Mouse (Mus musculus) heart, embryonic 10.5 days (tissue): Measurements from ENCODE around the gene Lypd9. TPM values are rescaled to one million over a fixed set of nuclear protein-coding genes. Genes with fewer than 3 reads are reported as not detected.

Experiments used
- DNase-seq: peaks from one replicate; pipeline ENCODE4 v3.0.0-alpha.2; 2017; ENCODE audit warnings: low spot score
- H3K27ac ChIP-seq: fragments of 300-500 bp; sonication (generic); 2 replicates; pipeline ENCODE4 v1.5.1; 2016; ENCODE audit warnings: mild to moderate bottlenecking
- H3K27me3 ChIP-seq: fragments of 300-500 bp; sonication (generic); 2 replicates; pipeline ENCODE4 v1.6.1; 2016; ENCODE audit warnings: mild to moderate bottlenecking; ENCODE audit not compliant: poor library complexity, insufficient read depth, severe bottlenecking
- H3K36me3 ChIP-seq: fragments of 300-500 bp; sonication (generic); 2 replicates; pipeline ENCODE4 v1.6.1; 2016; ENCODE audit warnings: mild to moderate bottlenecking, moderate library complexity
- H3K4me1 ChIP-seq: fragments of 300-500 bp; sonication (generic); 2 replicates; pipeline ENCODE4 v1.6.1; 2016; ENCODE audit warnings: mild to moderate bottlenecking
- H3K4me3 ChIP-seq: fragments of 300-500 bp; sonication (generic); 2 replicates; pipeline ENCODE4 v1.5.1; 2016; ENCODE audit warnings: mild to moderate bottlenecking, moderate library complexity
- H3K9me3 ChIP-seq: fragments of 300-500 bp; sonication (generic); 2 replicates; pipeline ENCODE4 v1.6.1; 2016; ENCODE audit warnings: mild to moderate bottlenecking, moderate library complexity
- WGBS: fragments of 180-500 bp; shearing (Covaris S2); methylation state at CpG from one replicate; pipeline ENCODE4 v1.1.7; 2016; 5-methylcytosine and 5-hydroxymethylcytosine counted together
- polyA plus RNA-seq: library from polyadenylated mRNA; unstranded; fragments of >200 nt; fragmentation: Nextera tagmentation; extraction: Ambion mirVana; gene quantifications from 2 replicates; pipeline ENCODE4 v1.2.1, GENCODE M21; 2016

Gene Lypd9
- polyA plus RNA-seq, 1 experiment from 2014 or later = not detected

GRCm38 (mm10) chr11:58399985-58400645 is 52.6 kb downstream of the Lypd9 start:
- WGBS = 54% methylated on average over 6 of the region's 6 CpGs
- Histone ChIP-seq H3K36me3 (no peaks in the 10 kb centered on the region), H3K4me3 (no peak overlapping the region), H3K9me3 (no peaks in the 10 kb centered on the region), H3K27ac (no peak overlapping the region), H3K4me1 (no peaks in the 10 kb centered on the region), H3K27me3 (no peaks in the 10 kb centered on the region)
- DNase-seq = no peak

Other genes with a start within 250 kb of the Lypd9 start
- gene 4930438A08Rik, start 178.1 kb downstream of the Lypd9 start, polyA plus RNA-seq = not detected in 2 replicates
- gene Zfp692, start 145.9 kb downstream of the Lypd9 start, polyA plus RNA-seq = 18.5 and 19.2 TPM in 2 replicates
- 30.4 and 31.6 TPM in 2 replicates for gene Zfp672, start 122.6 kb downstream of the Lypd9 start, polyA plus RNA-seq
- 30.0 and 30.8 TPM in 2 replicates for gene Sh3bp5l, start 122.2 kb downstream of the Lypd9 start, polyA plus RNA-seq
- gene Lypd8, start 73.9 kb downstream of the Lypd9 start, polyA plus RNA-seq = not detected in 2 replicates
- gene 1810065E05Rik, start 31.8 kb downstream of the Lypd9 start, polyA plus RNA-seq = not detected in 2 replicates
- gene Gm12253, start 20.4 kb downstream of the Lypd9 start, polyA plus RNA-seq = not detected in 2 replicates
- gene Olfr30, start 9.3 kb upstream of the Lypd9 start, polyA plus RNA-seq = not detected in 2 replicates
- not detected in 2 replicates for gene Olfr332, start 39.6 kb upstream of the Lypd9 start, polyA plus RNA-seq
- not detected in 2 replicates for gene Olfr331, start 49.6 kb upstream of the Lypd9 start, polyA plus RNA-seq
- gene Olfr330, start 81.9 kb upstream of the Lypd9 start, polyA plus RNA-seq = not detected in 2 replicates
- not detected in 2 replicates for gene Olfr329-ps, start 93.5 kb upstream of the Lypd9 start, polyA plus RNA-seq
- gene Olfr328, start 102.7 kb upstream of the Lypd9 start, polyA plus RNA-seq = 0.08 TPM in 1 of 2 replicates, not detected in the other
- not detected in 2 replicates for gene Olfr224, start 117.6 kb upstream of the Lypd9 start, polyA plus RNA-seq
- not detected in 2 replicates for gene Olfr325, start 124.8 kb upstream of the Lypd9 start, polyA plus RNA-seq
- not detected in 2 replicates for gene Olfr324, start 142.2 kb upstream of the Lypd9 start, polyA plus RNA-seq
- gene 2210407C18Rik, start 163.2 kb upstream of the Lypd9 start, polyA plus RNA-seq = not detected in 2 replicates
- gene Olfr323, start 177.6 kb upstream of the Lypd9 start, polyA plus RNA-seq = not detected in 2 replicates
- 1.1 and 1.2 TPM in 2 replicates for gene Trim58, start 187.5 kb upstream of the Lypd9 start, polyA plus RNA-seq
- gene Olfr322, start 205.9 kb upstream of the Lypd9 start, polyA plus RNA-seq = not detected in 2 replicates
- not detected in 2 replicates for gene Olfr320, start 228.2 kb upstream of the Lypd9 start, polyA plus RNA-seq
- gene Olfr319, start 246.2 kb upstream of the Lypd9 start, polyA plus RNA-seq = not detected in 2 replicates